Mouse (Mus musculus): ENCODE results near the gene Gm19668. TPM values are rescaled to one million over a fixed set of nuclear protein-coding genes. Genes with fewer than 3 reads are reported as not detected.
A peak's percentile ranks its signal among the peaks of the same experiment; 100 is the strongest.
"Not testable (repeated sequence)": the region's sequence is repeated elsewhere in the genome, so short reads cannot be mapped to it uniquely, and the experiment has no call there.

Gm19668 gene
- polyA plus RNA-seq, 1 experiment from 2014 or later = not detected

DNA sequence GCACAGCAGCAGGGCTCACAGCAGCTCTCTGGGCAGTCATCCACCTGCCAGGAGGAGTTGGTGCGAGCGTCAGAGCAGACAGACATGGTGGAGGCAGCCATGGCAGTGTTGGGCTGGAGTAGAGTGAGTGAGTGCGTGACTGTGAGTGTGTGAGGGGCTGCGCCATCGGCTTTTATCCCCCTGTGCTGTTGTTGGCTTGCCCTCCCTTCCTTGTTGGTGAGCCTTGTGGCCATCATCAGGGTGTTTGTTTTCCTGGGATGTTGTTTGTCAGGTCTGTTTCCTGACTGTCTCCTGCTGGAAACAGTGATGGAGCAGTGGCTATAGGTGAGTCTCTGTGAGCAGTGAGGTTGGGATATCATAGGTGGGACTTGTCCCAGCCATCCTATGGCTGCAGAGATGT is 12.8 kb upstream of the Gm19668 start, which contains the start of gene Gm9507:
Gene Gm9507, minus strand, starts transcription at position 101 of the 400 bp plus-strand sequence.
- Histone ChIP-seq H3K4me1 (replicated peaks) (no peaks in the 10 kb centered on the region), H3K9me3 (replicated peaks) (peaks cover 8% of the 10 kb centered on the region; the same call in 1 of the 2 replicates), H3K4me3 (no peak within 1 kb of the TSS), H3K9ac (no peak within 1 kb of the TSS), H3K27ac (ENCODE audit: poor library complexity, severe bottlenecking) (no peak within 1 kb of the TSS), H3K36me3 (no peaks in the 10 kb centered on the region), H3K27me3 (replicated peaks) (0 out of 2 replicates have a peak, but pooled peaks cover 7% of the 10 kb centered on the region), H3K4me2 (no peak within 1 kb of the TSS)
- ATAC-seq (ENCODE audit: insufficient number of reproducible peaks, low FRiP score) = no peak
- WGBS = 63% methylated on average over 5 of the region's 5 CpGs

DNA sequence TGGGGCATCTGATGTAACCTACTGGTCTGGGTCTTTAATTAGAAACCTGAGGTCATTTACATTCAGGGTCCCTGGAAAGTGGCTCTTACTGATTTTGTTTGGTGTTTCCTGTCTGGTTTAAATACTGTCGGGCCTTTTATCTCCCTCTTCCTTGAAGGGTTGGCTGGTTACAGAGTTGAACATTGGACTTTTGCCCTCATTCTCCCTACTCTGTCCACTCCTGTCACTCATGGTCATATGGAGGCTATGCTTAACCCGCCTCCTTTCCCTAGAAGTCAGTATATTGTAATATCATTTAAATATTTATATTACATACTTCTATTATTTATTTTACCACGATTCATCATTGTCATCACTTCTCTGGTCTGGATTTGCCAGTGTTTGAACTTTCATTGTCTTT is 5.2 kb upstream of the Gm19668 start:
- no peak overlapping the region for H3K4me2 ChIP-seq
- H3K4me1 ChIP-seq (replicated peaks) = peaks cover 4% of the 10 kb centered on the region
- WGBS = 61% methylated on average over 3 of the region's 3 CpGs
- no peaks in the 10 kb centered on the region for H3K36me3 ChIP-seq
- H3K4me3 ChIP-seq = no peak overlapping the region
- H3K9me3 ChIP-seq (replicated peaks) = 0 out of 2 replicates have a peak, but pooled peaks cover 2% of the 10 kb centered on the region
- H3K9ac ChIP-seq = no peak overlapping the region
- ATAC-seq (ENCODE audit: insufficient number of reproducible peaks, low FRiP score) = no peak
- no peak overlapping the region for H3K27ac ChIP-seq (ENCODE audit: poor library complexity, severe bottlenecking)
- no peaks in the 10 kb centered on the region for H3K27me3 ChIP-seq (replicated peaks)

DNA sequence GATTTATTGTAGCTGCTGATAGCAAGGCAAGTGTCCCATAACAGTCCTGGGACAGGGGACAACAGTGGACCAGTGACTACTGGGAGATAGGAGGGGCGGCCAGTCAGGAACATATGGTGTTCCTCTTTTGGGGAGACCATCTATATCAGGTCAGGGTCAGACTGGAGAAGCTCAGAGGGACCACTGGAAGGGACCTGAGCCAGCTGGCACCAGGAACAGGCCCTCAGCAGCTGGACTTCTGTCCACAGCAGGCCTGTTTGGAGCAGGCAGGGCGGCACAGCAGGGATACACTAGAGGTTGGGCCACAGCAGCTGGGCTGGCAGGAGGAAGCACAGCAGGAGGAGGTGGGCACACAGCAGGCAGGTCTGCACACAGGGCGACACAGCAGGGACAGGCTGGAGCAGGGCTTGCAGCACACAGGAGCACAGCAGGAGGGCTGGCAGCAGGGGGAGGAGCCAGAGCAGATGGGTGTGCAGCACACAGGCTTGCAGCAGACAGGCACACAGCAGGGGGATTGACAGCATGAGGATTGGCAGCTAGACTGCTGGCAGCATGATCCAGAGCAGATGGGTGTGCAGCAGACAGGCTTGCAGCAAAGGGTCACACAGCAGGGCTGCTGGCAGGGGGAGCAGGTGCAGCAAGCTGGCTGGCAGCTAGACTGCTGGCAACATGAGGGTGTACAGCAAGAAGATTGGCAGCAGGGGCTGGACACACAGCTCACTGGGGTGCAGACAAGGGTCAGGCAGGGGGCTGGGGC is 591 bp downstream of the Gm19668 start:
- H3K4me3 ChIP-seq; H3K9ac ChIP-seq; H3K9me3 ChIP-seq (replicated peaks); H3K27me3 ChIP-seq (replicated peaks); H3K4me2 ChIP-seq; H3K36me3 ChIP-seq; H3K27ac ChIP-seq (ENCODE audit: poor library complexity, severe bottlenecking); ATAC-seq (ENCODE audit: insufficient number of reproducible peaks, low FRiP score): not testable (repeated sequence)
- WGBS = 35% methylated on average over 3 of the region's 3 CpGs
- peaks cover 22% of the 10 kb centered on the region for H3K4me1 ChIP-seq (replicated peaks)

DNA sequence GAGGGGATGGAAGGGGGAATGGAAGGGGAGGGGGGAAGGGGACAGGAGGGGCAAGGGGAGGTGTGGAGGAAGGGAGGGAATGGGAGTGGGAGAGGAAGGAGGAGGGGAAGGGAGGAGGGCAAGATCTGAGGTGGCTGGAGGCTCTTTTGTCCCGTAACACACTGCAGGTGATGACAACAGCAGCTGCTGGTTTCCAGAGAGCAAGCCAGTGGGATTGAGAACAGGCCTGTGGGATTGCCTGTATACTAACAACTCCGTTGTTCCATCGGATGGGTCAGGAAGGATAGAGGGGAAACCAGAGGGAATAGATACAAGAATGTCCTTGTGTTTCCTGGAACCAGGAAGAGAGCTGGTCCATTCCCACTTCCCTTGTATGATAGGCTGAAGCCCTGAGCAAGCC is 1.3 kb downstream of the Gm19668 start:
- Histone ChIP-seq H3K4me3 (no peak overlapping the region), H3K4me2 (no peak overlapping the region), H3K4me1 (replicated peaks) (peaks cover 22% of the 10 kb centered on the region), H3K36me3 (no peaks in the 10 kb centered on the region), H3K27ac (ENCODE audit: poor library complexity, severe bottlenecking) (no peak overlapping the region), H3K9ac (no peak overlapping the region), H3K27me3 (replicated peaks) (no peaks in the 10 kb centered on the region), H3K9me3 (replicated peaks) (no peaks in the 10 kb centered on the region)
- WGBS = 3% methylated on average over 3 of the region's 3 CpGs
- ATAC-seq (ENCODE audit: insufficient number of reproducible peaks, low FRiP score) = 0 out of 2 replicates have a peak, but pooled peaks have one; percentile 51

DNA sequence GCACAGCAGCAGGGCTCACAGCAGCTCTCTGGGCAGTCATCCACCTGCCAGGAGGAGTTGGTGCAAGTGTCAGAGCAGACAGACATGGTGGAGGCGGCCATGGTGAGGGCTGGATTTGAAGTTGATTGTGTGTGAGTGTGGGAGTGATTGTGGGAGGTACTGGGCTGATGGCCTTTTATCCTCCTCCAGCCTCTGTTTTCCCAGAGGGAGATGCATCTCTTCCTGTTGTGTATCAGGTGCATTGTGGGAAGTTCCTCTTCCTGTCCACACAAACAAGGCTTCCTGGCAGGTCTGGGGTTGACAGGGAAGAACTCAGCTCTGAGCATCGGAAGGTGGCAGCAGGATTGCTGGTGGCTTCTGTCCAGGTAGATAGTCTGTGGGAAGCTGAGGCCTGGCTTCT is 4.0 kb downstream of the Gm19668 start, which contains the start of gene Gm9639:
Gene Gm9639, minus strand, starts transcription at position 101 of the 400 bp plus-strand sequence.
- H3K36me3 ChIP-seq = no peaks in the 10 kb centered on the region
- H3K27me3 ChIP-seq (replicated peaks) = no peaks in the 10 kb centered on the region
- H3K9ac ChIP-seq = no peak within 1 kb of the TSS
- no peaks in the 10 kb centered on the region for H3K9me3 ChIP-seq (replicated peaks)
- no peak within 1 kb of the TSS for H3K4me3 ChIP-seq
- no peak within 1 kb of the TSS for H3K27ac ChIP-seq (ENCODE audit: poor library complexity, severe bottlenecking)
- H3K4me2 ChIP-seq = no peak within 1 kb of the TSS
- 67% methylated on average over 2 of the region's 2 CpGs for WGBS
- peaks cover 22% of the 10 kb centered on the region for H3K4me1 ChIP-seq (replicated peaks)
- no peak for ATAC-seq (ENCODE audit: insufficient number of reproducible peaks, low FRiP score)

DNA sequence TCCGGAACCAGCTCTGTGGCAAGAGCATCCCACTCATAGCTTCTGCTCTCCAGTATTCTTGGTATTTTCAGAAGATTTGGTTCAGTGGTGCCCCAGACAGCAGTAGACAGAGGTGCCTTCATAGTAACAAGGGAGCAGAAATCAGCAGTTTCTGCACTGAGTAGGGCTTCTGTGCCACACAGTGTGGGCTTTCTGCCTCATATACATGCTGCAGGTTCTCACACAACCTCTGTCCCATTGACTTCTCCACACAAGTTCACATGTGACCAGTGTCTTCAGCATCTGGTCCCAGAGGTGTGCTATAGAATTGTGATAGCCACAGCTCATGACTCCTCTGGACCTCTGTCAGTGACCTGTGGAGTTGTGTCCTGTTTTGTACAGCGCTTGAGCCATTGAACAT is 10.3 kb downstream of the Gm19668 start:
- WGBS = 70% methylated on average over 2 of the region's 2 CpGs
- Histone ChIP-seq H3K27ac (ENCODE audit: poor library complexity, severe bottlenecking) (no peak overlapping the region), H3K4me1 (replicated peaks) (0 out of 2 replicates have a peak, but pooled peaks cover 2% of the 10 kb centered on the region), H3K27me3 (replicated peaks) (no peaks in the 10 kb centered on the region), H3K9ac (no peak overlapping the region), H3K9me3 (replicated peaks) (no peaks in the 10 kb centered on the region), H3K4me3 (no peak overlapping the region), H3K4me2 (no peak overlapping the region), H3K36me3 (no peaks in the 10 kb centered on the region)
- ATAC-seq (ENCODE audit: insufficient number of reproducible peaks, low FRiP score) = no peak

DNA sequence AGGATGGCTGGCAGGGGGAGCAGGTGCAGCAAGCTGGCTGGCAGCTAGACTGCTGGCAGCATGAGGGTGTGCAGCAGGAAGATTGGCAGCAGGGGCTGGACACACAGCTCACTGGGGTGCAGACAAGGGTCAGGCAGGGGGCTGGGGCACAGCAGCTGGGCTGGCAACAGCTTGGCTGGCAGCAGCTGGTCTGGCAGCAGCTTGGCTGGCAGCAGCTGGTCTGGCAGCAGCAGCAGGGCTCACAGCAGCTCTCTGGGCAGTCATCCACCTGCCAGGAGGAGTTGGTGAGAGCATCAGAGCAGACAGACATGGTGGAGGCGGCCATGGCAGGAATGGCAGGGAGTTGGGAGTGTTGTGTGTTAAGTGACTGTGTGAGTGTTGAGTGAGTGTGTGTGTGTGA is 11.1 kb downstream of the Gm19668 start, which contains the start of gene Gm7137:
Gene Gm7137, minus strand, starts transcription at position 325 of the 400 bp plus-strand sequence.
- not testable (repeated sequence) for H3K27me3 ChIP-seq (replicated peaks); H3K9ac ChIP-seq; H3K4me3 ChIP-seq; ATAC-seq (ENCODE audit: insufficient number of reproducible peaks, low FRiP score); H3K4me2 ChIP-seq; H3K36me3 ChIP-seq; H3K4me1 ChIP-seq (replicated peaks); H3K9me3 ChIP-seq (replicated peaks); H3K27ac ChIP-seq (ENCODE audit: poor library complexity, severe bottlenecking)
- WGBS = 75% methylated on average over 1 of the region's 1 CpGs

DNA sequence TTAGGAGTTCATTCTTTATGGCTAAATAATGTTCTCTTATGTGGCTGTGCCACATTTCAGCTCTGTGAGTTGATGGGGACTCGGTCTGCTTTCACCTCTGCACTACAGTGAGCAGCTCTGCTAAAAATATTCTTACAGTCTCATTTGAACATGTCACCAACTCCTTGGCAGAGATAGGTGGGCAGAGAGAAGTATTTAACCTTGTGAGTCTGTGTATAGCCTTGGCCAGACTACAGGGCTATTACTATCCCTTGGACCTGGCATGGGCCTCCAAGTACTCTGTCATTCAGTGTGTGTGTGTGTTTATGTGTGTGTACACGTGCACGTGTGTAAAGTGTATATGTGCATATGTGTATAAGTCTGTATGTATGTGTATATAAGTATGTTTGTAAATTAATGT is 15.5 kb downstream of the Gm19668 start:
- H3K4me3 ChIP-seq; H3K27me3 ChIP-seq (replicated peaks); H3K9ac ChIP-seq; H3K27ac ChIP-seq (ENCODE audit: poor library complexity, severe bottlenecking); H3K4me2 ChIP-seq; H3K36me3 ChIP-seq; H3K4me1 ChIP-seq (replicated peaks); ATAC-seq (ENCODE audit: insufficient number of reproducible peaks, low FRiP score); H3K9me3 ChIP-seq (replicated peaks): not testable (repeated sequence)
- 56% methylated on average over 3 of the region's 3 CpGs for WGBS

DNA sequence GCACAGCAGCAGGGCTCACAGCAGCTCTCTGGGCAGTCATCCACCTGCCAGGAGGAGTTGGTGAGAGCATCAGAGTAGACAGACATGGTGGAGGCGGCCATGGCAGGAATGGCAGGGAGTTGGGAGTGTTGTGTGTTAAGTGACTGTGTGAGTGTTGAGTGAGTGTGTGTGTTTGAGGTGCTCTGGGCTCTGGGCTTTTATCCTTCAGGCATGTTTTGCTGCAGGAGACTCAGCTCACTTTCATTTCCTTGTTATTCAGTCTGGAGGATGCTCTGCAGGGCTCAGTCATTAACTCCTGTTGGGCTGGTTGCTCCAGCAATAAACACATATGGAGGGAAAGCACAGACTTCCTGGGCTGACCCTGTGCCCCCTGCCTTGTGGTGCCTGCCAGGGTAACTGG is 16.5 kb downstream of the Gm19668 start, which contains the start of gene Gm3250:
Gene Gm3250, minus strand, starts transcription at position 101 of the 400 bp plus-strand sequence.
- H3K27ac ChIP-seq (ENCODE audit: poor library complexity, severe bottlenecking); H3K9ac ChIP-seq; H3K36me3 ChIP-seq; H3K4me3 ChIP-seq; H3K4me1 ChIP-seq (replicated peaks); ATAC-seq (ENCODE audit: insufficient number of reproducible peaks, low FRiP score); H3K9me3 ChIP-seq (replicated peaks); H3K27me3 ChIP-seq (replicated peaks); H3K4me2 ChIP-seq: not testable (repeated sequence)
- 10% methylated on average over 1 of the region's 1 CpGs for WGBS

DNA sequence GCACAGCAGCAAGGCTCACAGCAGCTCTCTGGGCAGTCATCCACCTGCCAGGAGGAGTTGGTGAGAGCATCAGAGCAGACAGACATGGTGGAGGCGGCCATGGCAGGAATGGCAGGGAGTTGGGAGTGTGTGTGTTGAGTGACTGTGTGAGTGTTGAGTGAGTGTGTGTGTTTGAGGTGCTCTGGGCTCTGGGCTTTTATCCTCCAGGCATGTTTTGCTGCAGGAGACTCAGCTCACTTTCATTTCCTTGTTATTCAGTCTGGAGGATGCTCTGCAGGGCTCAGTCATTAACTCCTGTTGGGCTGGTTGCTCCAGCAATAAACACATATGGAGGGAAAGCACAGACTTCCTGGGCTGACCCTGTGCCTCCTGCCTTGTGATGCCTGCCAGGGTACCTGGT is 22.1 kb downstream of the Gm19668 start, which contains the start of gene Gm7138:
Gene Gm7138, minus strand, starts transcription at position 101 of the 400 bp plus-strand sequence.
- not testable (repeated sequence) for H3K27ac ChIP-seq (ENCODE audit: poor library complexity, severe bottlenecking); H3K36me3 ChIP-seq; H3K4me2 ChIP-seq; H3K9me3 ChIP-seq (replicated peaks); H3K9ac ChIP-seq; H3K4me1 ChIP-seq (replicated peaks); ATAC-seq (ENCODE audit: insufficient number of reproducible peaks, low FRiP score); H3K4me3 ChIP-seq; H3K27me3 ChIP-seq (replicated peaks)
- WGBS = 33% methylated on average over 1 of the region's 1 CpGs

DNA sequence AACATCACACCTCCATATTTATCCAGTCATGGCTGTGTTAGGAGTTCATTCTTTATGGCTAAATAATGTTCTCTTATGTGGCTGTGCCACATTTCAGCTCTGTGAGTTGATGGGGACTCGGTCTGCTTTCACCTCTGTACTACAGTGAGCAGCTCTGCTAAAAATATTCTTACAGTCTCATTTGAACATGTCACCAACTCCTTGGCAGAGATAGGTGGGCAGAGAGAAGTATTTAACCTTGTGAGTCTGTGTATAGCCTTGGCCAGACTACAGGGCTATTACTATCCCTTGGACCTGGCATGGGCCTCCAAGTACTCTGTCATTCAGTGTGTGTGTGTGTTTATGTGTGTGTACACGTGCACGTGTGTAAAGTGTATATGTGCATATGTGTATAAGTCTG is 26.8 kb downstream of the Gm19668 start:
- not testable (repeated sequence) for H3K4me3 ChIP-seq

More for the DNA sequence above, 26.8 kb downstream of the Gm19668 start:
- H3K9ac ChIP-seq; ATAC-seq (ENCODE audit: insufficient number of reproducible peaks, low FRiP score); H3K36me3 ChIP-seq; H3K27ac ChIP-seq (ENCODE audit: poor library complexity, severe bottlenecking); H3K27me3 ChIP-seq (replicated peaks); H3K4me1 ChIP-seq (replicated peaks); H3K9me3 ChIP-seq (replicated peaks); H3K4me2 ChIP-seq: not testable (repeated sequence)
- WGBS = 87% methylated on average over 3 of the region's 3 CpGs

Data from heart, embryonic 12.5 days (tissue).